8 mouse cellular contexts compared by ENCODE assay signal in genomic region chr3:95687168-95687523, GRCm38 (mm10). TPM values are rescaled to one million over a fixed set of nuclear protein-coding genes. Genes with fewer than 3 reads are reported as not detected.
A peak's percentile ranks its signal among the peaks of the same experiment; 100 is the strongest.
DNase-seq lines count a peak whose midpoint lies in the region; ATAC-seq and TF ChIP-seq lines count a peak whose summit lies in the region.

No protein-coding gene starts in this region.

- H3K9ac ChIP-seq in ES-E14 (ENCODE audit: insufficient read depth, low read depth, low read length, poor library complexity, severe bottlenecking): no peak overlapping the region

- no peaks in the 10 kb centered on the region for H3K9me3 ChIP-seq in ES-E14 (ENCODE audit: control insufficient read depth, insufficient read depth, low read depth, low read length)
- 0 out of 2 replicates have a peak, but pooled peaks cover 2% of the 10 kb centered on the region for H3K9me3 ChIP-seq in hindbrain, embryonic 10.5 days

- in situ Hi-C loops in ES-E14 (cut with MboI; ENCODE audit: low sequenced_read_pairs in 2 of 2, unreplicated experiment in 2 of 2): no loop called here

- H3K27ac ChIP-seq in ES-E14 (ENCODE audit: insufficient read depth, low read depth, low read length, poor library complexity, severe bottlenecking): no peak overlapping the region
- H3K27ac ChIP-seq in hindbrain, embryonic 10.5 days: peak overlapping the region; percentile 84; the same call in 1 of the 2 replicates
- H3K27ac ChIP-seq in macrophage: no peak overlapping the region

- DNase-seq in gastrocnemius, adult 18-20 months (ENCODE audit: low spot score): peak; percentile 27
- DNase-seq in gastrocnemius, adult 8-10 months (ENCODE audit: low spot score in 2 of 2): no peak
- DNase-seq in ES-E14 (ENCODE audit: low read depth, low spot score): no peak
- DNase-seq in hindbrain, embryonic 10.5 days (ENCODE audit: low spot score): no peak
- no peak for DNase-seq in natural killer cell, adult 2 months (ENCODE audit: low spot score in 2 of 2)
- DNase-seq in embryo, embryonic 10 days (ENCODE audit: low spot score): no peak

- peaks cover 42% of the 10 kb centered on the region for H3K27me3 ChIP-seq in hindbrain, embryonic 10.5 days (ENCODE audit: insufficient read depth, poor library complexity, severe bottlenecking)

- no peak for ATAC-seq in erythroid progenitor cell, adult 5-6 weeks (replicated peaks; ENCODE audit: low FRiP score, poor library complexity, severe bottlenecking)

- 13% methylated on average over 4 of the region's 4 CpGs for WGBS in hindbrain, embryonic 10.5 days
- WGBS in macrophage (ENCODE audit: missing documents): 52% methylated on average over 3 of the region's 4 CpGs

- peaks cover 3 to 15% of the 10 kb centered on the region in 2 experiments; a peak in 1 of 4 replicates for H3K4me1 ChIP-seq in ES-E14 (ENCODE audit: control insufficient read depth in 2 of 2, insufficient read depth in 2 of 2, low read length in 2 of 2, poor library complexity in 1 of 2)
- peaks cover 70% of the 10 kb centered on the region for H3K4me1 ChIP-seq in hindbrain, embryonic 10.5 days (replicated peaks)

- H3K79me2 ChIP-seq in macrophage (ENCODE audit: inconsistent target): no peaks in the 10 kb centered on the region

- H3K36me3 ChIP-seq in ES-E14 (ENCODE audit: control insufficient read depth, insufficient read depth, low read length, poor library complexity, severe bottlenecking) (no peaks in the 10 kb centered on the region), macrophage (ENCODE audit: inconsistent target) (no peaks in the 10 kb centered on the region)
- H3K36me3 ChIP-seq in hindbrain, embryonic 10.5 days: peaks cover 5% of the 10 kb centered on the region; the same call in 1 of the 2 replicates

- H3K4me3 ChIP-seq in ES-E14 (ENCODE audit: insufficient read depth in 1 of 2, low read depth in 1 of 2, low read length in 2 of 2, poor library complexity in 1 of 2, severe bottlenecking in 1 of 2): peak overlapping the region; percentile 42 to 60; a peak in 3 of 4 replicates
- peak overlapping the region; percentile 57 for H3K4me3 ChIP-seq in hindbrain, embryonic 10.5 days
- peak overlapping the region; percentile 23; the same call in 1 of the 2 replicates for H3K4me3 ChIP-seq in macrophage (ENCODE audit: inconsistent target)

TF ChIP-seq in ES-E14, 5 proteins besides CTCF, POLR2A, EP300 and RAD21:
- TF ChIP-seq MAFK (IDR thresholded peaks at IDR 0.05; ENCODE audit: insufficient read depth, low read depth, low read length): no peak
- no peak for TF ChIP-seq CHD2 (IDR thresholded peaks at IDR 0.05; ENCODE audit: low read depth, low read length)
- TF ChIP-seq ZNF384 (IDR thresholded peaks at IDR 0.05; ENCODE audit: low read depth, low read length): no peak
- no peak for TF ChIP-seq ZC3H11A (IDR thresholded peaks at IDR 0.05; ENCODE audit: borderline replicate concordance, low read depth, low read length)
- no peak for TF ChIP-seq HCFC1 (IDR thresholded peaks at IDR 0.05; ENCODE audit: borderline replicate concordance, insufficient read depth, low read length)

RNA-seq across cellular contexts. Expression of gene Adamtsl4, which starts 0.6 kb away (rescaled TPM):
- total RNA-seq in gastrocnemius, adult 18-20 months (2021): 10 to 100 TPM; 25.9 to 30.8 TPM
- total RNA-seq in gastrocnemius, adult 8-10 months (2022): 10 to 100 TPM; 13.8 to 23.4 (median 18.2) TPM
- 1.9 and 5.0 TPM in 2 replicates for total RNA-seq in ES-E14 (2012; rRNA removed)
- 0.73 and 0.86 TPM in 2 replicates for polyA plus RNA-seq in hindbrain, embryonic 10.5 days (2016; fragmentation: Nextera tagmentation; extraction: Ambion mirVana)
- total RNA-seq in macrophage (2018; cell fraction: chromatin; rRNA removed): 1 to 10 TPM in 21 of 26 experiments, under 1 TPM in 5; 0.40 to 8.2 (median 3.2) TPM
- 1 to 10 TPM in 13 of 26 experiments, under 1 TPM in 13; 0.22 to 4.1 (median 1.2) TPM for total RNA-seq in macrophage (2018; cell fraction: cytosol; rRNA removed)
- 1 to 10 TPM in 21 of 26 experiments, under 1 TPM in 5; 0.21 to 9.6 (median 2.3) TPM for total RNA-seq in macrophage (2018; cell fraction: nucleus; rRNA removed)
- 0.38 to 3.1 TPM (median 1.9 TPM) in 3 replicates for polyA plus RNA-seq in macrophage (2018)
- 0.84 TPM in 1 of 2 replicates, not detected in the other for total RNA-seq in erythroid progenitor cell, adult 5-6 weeks (2015; ENCODE audit: low replicate concordance)
- total RNA-seq in erythroid progenitor cell, adult 5-6 weeks (2017; ENCODE audit: low replicate concordance): 0.39 and 1.2 TPM in 2 replicates

RNA-seq across cellular contexts. Expression of gene Mcl1, which starts 28.6 kb away (rescaled TPM):
- 10 to 100 TPM; 96.0 to 99.4 TPM for total RNA-seq in gastrocnemius, adult 18-20 months (2021)
- total RNA-seq in gastrocnemius, adult 8-10 months (2022): 100 to 1,000 TPM in 3 of 4 experiments, 10 to 100 TPM in 1; 95.7 to 113 (median 106) TPM
- 207 and 253 TPM in 2 replicates for total RNA-seq in ES-E14 (2012; rRNA removed)
- 47.2 and 53.4 TPM in 2 replicates for polyA plus RNA-seq in hindbrain, embryonic 10.5 days (2016; fragmentation: Nextera tagmentation; extraction: Ambion mirVana)
- total RNA-seq in macrophage (2018; cell fraction: chromatin; rRNA removed): 1,000 to 10,000 TPM in 10 of 26 experiments, 100 to 1,000 TPM in 16; 471 to 2,042 (median 842) TPM
- total RNA-seq in macrophage (2018; cell fraction: cytosol; rRNA removed): 1,000 to 10,000 TPM in 4 of 26 experiments, 100 to 1,000 TPM in 22; 492 to 1,133 (median 611) TPM
- total RNA-seq in macrophage (2018; cell fraction: nucleus; rRNA removed): 1,000 to 10,000 TPM in 21 of 26 experiments, 100 to 1,000 TPM in 5; 701 to 2,394 (median 1,238) TPM
- 251 to 507 TPM (median 488 TPM) in 3 replicates for polyA plus RNA-seq in macrophage (2018)
- 161 and 212 TPM in 2 replicates for total RNA-seq in erythroid progenitor cell, adult 5-6 weeks (2015; ENCODE audit: low replicate concordance)
- 104 and 138 TPM in 2 replicates for total RNA-seq in erythroid progenitor cell, adult 5-6 weeks (2017; ENCODE audit: low replicate concordance)

RNA-seq across cellular contexts. Expression of gene Ecm1, which starts 52.2 kb away (rescaled TPM):
- 10 to 100 TPM; 15.5 to 30.3 TPM for total RNA-seq in gastrocnemius, adult 18-20 months (2021)
- 10 to 100 TPM in 2 of 4 experiments, 1 to 10 TPM in 2; 6.0 to 16.6 (median 12.2) TPM for total RNA-seq in gastrocnemius, adult 8-10 months (2022)
- 4.1 and 13.4 TPM in 2 replicates for total RNA-seq in ES-E14 (2012; rRNA removed)
- polyA plus RNA-seq in hindbrain, embryonic 10.5 days (2016; fragmentation: Nextera tagmentation; extraction: Ambion mirVana): 14.2 and 20.3 TPM in 2 replicates
- total RNA-seq in macrophage (2018; cell fraction: chromatin; rRNA removed): 10 to 100 TPM in 24 of 26 experiments, 1 to 10 TPM in 2; 4.3 to 76.9 (median 28.8) TPM
- 100 to 1,000 TPM in 4 of 26 experiments, 10 to 100 TPM in 22; 46.0 to 119 (median 71.5) TPM for total RNA-seq in macrophage (2018; cell fraction: cytosol; rRNA removed)
- total RNA-seq in macrophage (2018; cell fraction: nucleus; rRNA removed): 100 to 1,000 TPM in 9 of 26 experiments, 10 to 100 TPM in 17; 51.3 to 143 (median 78.9) TPM
- polyA plus RNA-seq in macrophage (2018): 105 to 185 TPM (median 109 TPM) in 3 replicates
- total RNA-seq in erythroid progenitor cell, adult 5-6 weeks (2015; ENCODE audit: low replicate concordance): 6.5 TPM in 1 of 2 replicates, not detected in the other
- not detected in 2 replicates for total RNA-seq in erythroid progenitor cell, adult 5-6 weeks (2017; ENCODE audit: low replicate concordance)
